Mouse (Mus musculus): ENCODE results near the gene Gm5938.

Gene Gm5938

DNA sequence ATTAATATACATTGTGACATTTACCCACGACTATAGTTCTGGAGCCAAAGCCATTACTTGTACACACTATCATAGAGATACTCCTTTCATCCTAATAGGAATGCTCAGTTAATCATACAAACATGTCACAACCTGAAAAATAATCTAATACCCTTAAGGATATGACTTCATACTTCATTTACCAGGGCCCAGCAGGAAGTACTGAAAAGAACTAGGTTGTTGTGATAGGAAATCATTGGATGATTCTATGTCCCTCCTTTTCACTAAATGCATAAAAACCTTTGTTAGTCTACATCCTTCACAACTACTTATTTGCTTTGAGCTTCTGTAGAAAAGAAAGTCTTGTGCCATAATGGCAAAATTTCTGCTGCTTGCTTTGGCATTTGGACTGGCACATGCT lies at the start of gene Gm5938:
Gene Gm5938 (plus strand): TSS at position 301 of the 400 bp plus-strand sequence.
- no peak for DNase-seq

DNA sequence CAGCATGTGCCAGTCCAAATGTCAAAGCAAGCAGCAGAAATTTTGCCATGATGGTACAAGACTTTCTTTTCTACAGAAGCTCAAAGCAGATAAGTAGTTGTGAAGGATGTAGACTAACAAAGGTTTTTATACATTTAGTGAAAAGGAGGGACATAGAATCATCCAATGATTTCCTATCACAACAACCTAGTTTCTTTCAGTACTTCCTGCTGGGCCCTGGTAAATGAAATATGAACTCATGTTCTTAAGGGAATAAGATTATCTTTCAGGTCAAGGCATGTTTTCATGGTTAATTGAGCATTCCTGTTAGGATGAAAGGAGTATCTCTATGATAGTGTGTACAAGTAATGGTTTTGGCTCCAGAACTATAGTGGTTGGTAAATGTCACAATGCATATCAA lies 34.0 kb upstream of the Gm5938 start, which contains the start of gene Obp1a:
Gene Obp1a (minus strand): TSS at position 101 of the 400 bp plus-strand sequence.
- DNase-seq = no peak

Data from spleen, adult 18-20 months (tissue).